Mouse (Mus musculus) cortical plate, adult 2 months (tissue): ENCODE data around the gene Urgcp.

Experiments used
- CTCF ChIP-seq: fragments of 200-500 bp; IDR thresholded peaks from 2 replicates; pipeline ENCODE4 v1.5.1; 2011; ENCODE audit warnings: mild to moderate bottlenecking, control low read depth, low read length; ENCODE audit not compliant: insufficient read depth; ENCODE audit errors: extremely low read depth
- POLR2A ChIP-seq: fragments of 200-500 bp; IDR thresholded peaks from 2 replicates; pipeline ENCODE4 v1.6.1; 2011; ENCODE audit warnings: mild to moderate bottlenecking, low read length, control low read depth; ENCODE audit not compliant: insufficient read depth; ENCODE audit errors: extremely low read depth

DNA sequence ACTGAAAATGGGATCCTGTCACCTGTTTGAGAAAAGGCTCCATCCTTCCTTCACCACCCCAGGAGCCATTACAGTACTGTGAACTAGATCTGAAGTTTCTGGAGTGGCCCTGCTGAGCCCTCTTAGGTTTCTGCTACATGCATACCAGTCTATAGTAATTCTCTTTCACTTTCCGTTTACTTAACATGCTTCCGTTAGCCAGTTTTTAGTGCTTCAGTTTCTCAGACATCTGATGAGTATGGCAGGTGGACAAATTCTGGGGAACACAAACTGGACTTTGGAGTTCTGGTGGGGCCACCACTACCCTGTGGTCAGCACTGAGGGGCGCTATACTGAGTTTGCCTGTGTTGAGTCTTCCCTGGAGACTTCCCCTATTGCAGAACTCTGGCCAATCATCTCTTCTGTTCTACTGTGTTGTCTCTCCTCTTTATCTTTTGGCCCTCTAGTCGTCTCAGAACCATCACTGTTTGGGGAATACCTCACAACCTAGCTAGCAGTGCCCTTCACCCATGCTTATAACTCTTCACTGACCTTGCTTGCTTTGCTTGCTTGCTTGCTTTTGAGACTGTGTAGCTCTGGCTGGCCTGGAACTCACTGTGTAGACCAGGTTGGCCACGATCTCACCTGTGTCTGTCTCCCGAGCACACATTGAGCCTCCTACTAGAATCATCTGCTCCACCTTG is 27.0 kb upstream of the Urgcp start:
- no peak for TF ChIP-seq POLR2A
- no peak for TF ChIP-seq CTCF
